ENCODE assay signal across 12 mouse cellular contexts in genomic region chr11:101307744-101308143, GRCm38 (mm10). TPM values are rescaled to one million over a fixed set of nuclear protein-coding genes. Genes with fewer than 3 reads are reported as not detected.
"Had no signal": no experiment of that assay in that cellular context is flagged by ENCODE, and none has a peak within 500 bp of the region (broad histone marks: within the 10 kb centered on the region; RNA-seq: fewer than 3 reads in every experiment).

No protein-coding gene starts in this region.

- H3K4me2 ChIP-seq: liver, embryonic 13.5 days; midbrain, embryonic 15.5 days; neural tube, embryonic 12.5 days had no signal

- H3K4me1 ChIP-seq: limb, embryonic 10.5 days; midbrain, embryonic 15.5 days; neural tube, embryonic 12.5 days had no signal

- H3K9me3 ChIP-seq: limb, embryonic 10.5 days; liver, embryonic 13.5 days; midbrain, embryonic 15.5 days; neural tube, embryonic 12.5 days had no signal

- H3K9ac ChIP-seq: liver, embryonic 13.5 days; midbrain, embryonic 15.5 days; neural tube, embryonic 12.5 days had no signal

- ATAC-seq: inflammation-experienced regulatory T-cells, adult 6 months; midbrain, embryonic 15.5 days had no signal

- H3K27ac ChIP-seq: left cerebral cortex, adult 2 months; limb, embryonic 10.5 days; liver, embryonic 13.5 days; midbrain, embryonic 15.5 days; neural tube, embryonic 12.5 days had no signal

- H3K36me3 ChIP-seq: limb, embryonic 10.5 days; liver, embryonic 13.5 days; midbrain, embryonic 15.5 days; neural tube, embryonic 12.5 days had no signal

- H3K4me3 ChIP-seq: left cerebral cortex, adult 2 months; limb, embryonic 10.5 days; liver, embryonic 13.5 days; midbrain, embryonic 15.5 days; neural tube, embryonic 12.5 days had no signal

- DNase-seq: kidney, adult 8-10 months; kidney, postnatal 25 days; liver, embryonic 13.5 days; lung, adult 18-20 months; thymus, postnatal 4 days had no signal

RNA-seq across cellular contexts. Expression of gene Aoc3, which starts 22.7 kb away (rescaled TPM):
- total RNA-seq: monocyte, adult 5-6 weeks; neutrophil, adult 5-6 weeks had no signal
- polyA plus RNA-seq: inflammation-experienced regulatory T-cells, adult 6 months; neural tube, embryonic 12.5 days had no signal
